Mouse (Mus musculus): ENCODE measurements around the gene Ryr3.
A peak's percentile ranks its signal among the peaks of the same experiment; 100 is the strongest.

Ryr3 gene

GRCm38 (mm10) chr2:112765046-112765445, 451.9 kb downstream of the Ryr3 start:
- peak in 1 of 2 experiments; percentile 44 for DNase-seq

GRCm38 (mm10) chr2:112764274-112764673, 452.6 kb downstream of the Ryr3 start:
- DNase-seq, result no peak

- DNase-seq, result no peak
Measured at GRCm38 (mm10) chr2:112762006-112762405, 454.9 kb downstream of the Ryr3 start.

- DNase-seq, result no peak
Measured at GRCm38 (mm10) chr2:112761196-112761913, 455.5 kb downstream of the Ryr3 start.

GRCm38 (mm10) chr2:112760692-112761091, 456.2 kb downstream of the Ryr3 start:
- DNase-seq, result no peak

- DNase-seq, result peak in 1 of 2 experiments; percentile 34
Measured at GRCm38 (mm10) chr2:112759678-112760077, 457.2 kb downstream of the Ryr3 start.

- no peak for DNase-seq
Measured at GRCm38 (mm10) chr2:112758732-112759131, 458.2 kb downstream of the Ryr3 start.

GRCm38 (mm10) chr2:112753316-112753715, 463.6 kb downstream of the Ryr3 start:
- DNase-seq, result no peak

- DNase-seq, result no peak
Measured at GRCm38 (mm10) chr2:112751416-112751815, 465.5 kb downstream of the Ryr3 start.

GRCm38 (mm10) chr2:112748532-112748931, 468.4 kb downstream of the Ryr3 start:
- DNase-seq, result no peak

GRCm38 (mm10) chr2:112732942-112733341, 484.0 kb downstream of the Ryr3 start:
- DNase-seq, result no peak

GRCm38 (mm10) chr2:112727842-112728241, 489.1 kb downstream of the Ryr3 start:
- DNase-seq, result no peak

GRCm38 (mm10) chr2:112721217-112721616, 495.7 kb downstream of the Ryr3 start:
- no peak for DNase-seq

GRCm38 (mm10) chr2:112720715-112721114, 496.2 kb downstream of the Ryr3 start:
- DNase-seq, result no peak

- DNase-seq, result no peak
Measured at GRCm38 (mm10) chr2:112714648-112715047, 502.2 kb downstream of the Ryr3 start.

GRCm38 (mm10) chr2:112681817-112682216, 535.1 kb downstream of the Ryr3 start:
- no peak for DNase-seq

GRCm38 (mm10) chr2:112677246-112677645, 539.6 kb downstream of the Ryr3 start:
- no peak for DNase-seq

- DNase-seq, result no peak
Measured at GRCm38 (mm10) chr2:112676721-112677120, 540.2 kb downstream of the Ryr3 start.

- DNase-seq, result no peak
Measured at GRCm38 (mm10) chr2:112676175-112676574, 540.7 kb downstream of the Ryr3 start.

- DNase-seq, result no peak
Measured at GRCm38 (mm10) chr2:112669461-112669860, 547.4 kb downstream of the Ryr3 start.

GRCm38 (mm10) chr2:112656131-112656530, 560.8 kb downstream of the Ryr3 start:
- DNase-seq, result no peak

- DNase-seq, result no peak
Measured at GRCm38 (mm10) chr2:112653836-112654235, 563.1 kb downstream of the Ryr3 start.

- no peak for DNase-seq
Measured at GRCm38 (mm10) chr2:112637206-112637605, 579.7 kb downstream of the Ryr3 start.

- DNase-seq, result no peak
Measured at GRCm38 (mm10) chr2:112632536-112632935, 584.4 kb downstream of the Ryr3 start.

GRCm38 (mm10) chr2:112630669-112631068, 586.2 kb downstream of the Ryr3 start:
- DNase-seq, result no peak
